Mouse (Mus musculus) thymus, adult 2 months (tissue): ENCODE results near the gene Alpl. TPM values are rescaled to one million over a fixed set of nuclear protein-coding genes. Genes with fewer than 3 reads are reported as not detected.
A peak's percentile ranks its signal among the peaks of the same experiment; 100 is the strongest.

Experiments
- DNase-seq: peaks from one replicate; pipeline ENCODE4 v3.0.0; 2021
- H3K27ac ChIP-seq: fragments of 200-500 bp; 2 replicates; pipeline ENCODE4 v1.5.1; 2012; ENCODE audit warnings: low read length, control low read depth; ENCODE audit not compliant: control insufficient read depth, insufficient read depth
- H3K27me3 ChIP-seq: fragments of 200-500 bp; 2 replicates; pipeline ENCODE4 v1.6.1; 2012; ENCODE audit warnings: mild to moderate bottlenecking, low read length, moderate library complexity, mixed read lengths; ENCODE audit not compliant: control insufficient read depth, insufficient read depth
- H3K36me3 ChIP-seq: fragments of 200-500 bp; 2 replicates; pipeline ENCODE4 v1.6.1; 2012; ENCODE audit warnings: mild to moderate bottlenecking, low read length, moderate library complexity; ENCODE audit not compliant: control insufficient read depth, insufficient read depth
- H3K4me1 ChIP-seq: fragments of 200-500 bp; replicated peaks from 2 replicates; pipeline ENCODE4 v1.6.1; 2012; ENCODE audit warnings: low read length; ENCODE audit not compliant: control insufficient read depth, insufficient read depth
- H3K4me3 ChIP-seq: fragments of 200-500 bp; 2 replicates; pipeline ENCODE4 v1.5.1; 2012; ENCODE audit warnings: mild to moderate bottlenecking, low read length, control low read depth, moderate library complexity; ENCODE audit not compliant: control insufficient read depth, insufficient read depth
- CTCF ChIP-seq: fragments of 200-500 bp; IDR thresholded peaks from 2 replicates; pipeline ENCODE4 v1.5.1; 2012; ENCODE audit warnings: mild to moderate bottlenecking, control low read depth, low read length, moderate library complexity, borderline replicate concordance; ENCODE audit not compliant: control insufficient read depth, poor library complexity, insufficient read depth; ENCODE audit errors: extremely low read depth
- POLR2A ChIP-seq: fragments of 200-500 bp; IDR thresholded peaks from 2 replicates; pipeline ENCODE4 v1.6.1; 2012; ENCODE audit warnings: mild to moderate bottlenecking, low read length, control low read depth, moderate library complexity; ENCODE audit not compliant: control insufficient read depth, poor library complexity, insufficient read depth; ENCODE audit errors: extremely low read depth
- WGBS: fragments of 180-500 bp; shearing (Covaris S2); methylation state at CpG from one replicate; pipeline ENCODE4 v1.1.7; 2018; 5-methylcytosine and 5-hydroxymethylcytosine counted together
- polyA plus RNA-seq: library from polyadenylated mRNA; depleted of rRNA; stranded (reverse); fragments of >200 nt; gene quantifications from 2 replicates; pipeline ENCODE4 v1.2.3, GENCODE M21; 2012

Alpl gene
- polyA plus RNA-seq, 1 experiment = 5.1 TPM

GRCm38 (mm10) chr4:137739151-137739923 is 56.8 kb downstream of the Alpl start:
- Histone ChIP-seq H3K36me3 (no peaks in the 10 kb centered on the region), H3K27ac (no peak overlapping the region), H3K27me3 (no peaks in the 10 kb centered on the region), H3K4me1 (no peaks in the 10 kb centered on the region), H3K4me3 (no peak overlapping the region)
- peak; percentile 35 for DNase-seq
- TF ChIP-seq CTCF (no peak), POLR2A (no peak)
- WGBS = 60% methylated on average over 9 of the region's 9 CpGs

GRCm38 (mm10) chr4:137737760-137738159 is 58.4 kb downstream of the Alpl start:
- H3K4me3 ChIP-seq = no peak overlapping the region
- no peak overlapping the region for H3K27ac ChIP-seq
- no peaks in the 10 kb centered on the region for H3K36me3 ChIP-seq
- H3K4me1 ChIP-seq = no peaks in the 10 kb centered on the region
- no peaks in the 10 kb centered on the region for H3K27me3 ChIP-seq
- WGBS = 72% methylated on average over 3 of the region's 3 CpGs
- no peak for DNase-seq
- TF ChIP-seq POLR2A (no peak), CTCF (no peak)

GRCm38 (mm10) chr4:137736220-137736701 is 59.9 kb downstream of the Alpl start:
- no peak for TF ChIP-seq CTCF
- no peak for TF ChIP-seq POLR2A
- H3K4me3 ChIP-seq = no peak overlapping the region
- 72% methylated on average over 11 of the region's 11 CpGs for WGBS
- H3K4me1 ChIP-seq = no peaks in the 10 kb centered on the region
- H3K36me3 ChIP-seq = no peaks in the 10 kb centered on the region
- no peak overlapping the region for H3K27ac ChIP-seq
- DNase-seq = no peak
- no peaks in the 10 kb centered on the region for H3K27me3 ChIP-seq

- DNase-seq = no peak
- H3K4me3 ChIP-seq = no peak overlapping the region
- TF ChIP-seq CTCF = no peak
- no peak for TF ChIP-seq POLR2A
- no peak overlapping the region for H3K27ac ChIP-seq
- no peaks in the 10 kb centered on the region; the same call in 1 of the 2 replicates for H3K27me3 ChIP-seq
- H3K4me1 ChIP-seq = no peaks in the 10 kb centered on the region
- H3K36me3 ChIP-seq = no peaks in the 10 kb centered on the region
- 76% methylated on average over 5 of the region's 5 CpGs for WGBS
Measured at GRCm38 (mm10) chr4:137733459-137733858, 62.7 kb downstream of the Alpl start.

- H3K27me3 ChIP-seq = no peaks in the 10 kb centered on the region; the same call in 1 of the 2 replicates
- 87% methylated on average over 3 of the region's 3 CpGs for WGBS
- no peak for DNase-seq
Measured at GRCm38 (mm10) chr4:137732962-137733361, 63.2 kb downstream of the Alpl start.

GRCm38 (mm10) chr4:137732361-137732760 is 63.8 kb downstream of the Alpl start:
- TF ChIP-seq POLR2A (no peak), CTCF (no peak)
- no peak overlapping the region for H3K27ac ChIP-seq
- DNase-seq = no peak
- H3K4me1 ChIP-seq = no peaks in the 10 kb centered on the region
- no peaks in the 10 kb centered on the region; the same call in 1 of the 2 replicates for H3K27me3 ChIP-seq
- WGBS = 77% methylated on average over 3 of the region's 3 CpGs
- H3K4me3 ChIP-seq = no peak overlapping the region
- H3K36me3 ChIP-seq = no peaks in the 10 kb centered on the region

More at GRCm38 (mm10) chr4:137732962-137733361, 63.2 kb downstream of the Alpl start:
- H3K36me3 ChIP-seq = no peaks in the 10 kb centered on the region
- no peak overlapping the region for H3K27ac ChIP-seq
- H3K4me3 ChIP-seq = no peak overlapping the region
- no peaks in the 10 kb centered on the region for H3K4me1 ChIP-seq
- no peak for TF ChIP-seq CTCF
- TF ChIP-seq POLR2A = no peak
